Mouse (Mus musculus) ES-E14 (cell line): Measurements from ENCODE around the gene AC129217.1.

ENCODE experiments used
- CHD2 ChIP-seq: IDR thresholded peaks from 2 replicates; pipeline ENCODE4 v1.6.1; 2014; ENCODE audit warnings: mild to moderate bottlenecking, low read depth, low read length, inconsistent platforms
- HCFC1 ChIP-seq: IDR thresholded peaks from 2 replicates; pipeline ENCODE4 v1.6.1; 2012; ENCODE audit warnings: low read length, inconsistent platforms, borderline replicate concordance; ENCODE audit not compliant: insufficient read depth
- MAFK ChIP-seq: IDR thresholded peaks from 2 replicates; pipeline ENCODE4 v1.6.1; 2014; ENCODE audit warnings: mild to moderate bottlenecking, low read depth, low read length, inconsistent platforms; ENCODE audit not compliant: insufficient read depth
- ZC3H11A ChIP-seq: IDR thresholded peaks from 2 replicates; pipeline ENCODE4 v1.6.1; 2012; ENCODE audit warnings: low read depth, mild to moderate bottlenecking, inconsistent platforms, low read length, borderline replicate concordance
- ZNF384 ChIP-seq: IDR thresholded peaks from 2 replicates; pipeline ENCODE4 v1.6.1; 2012; ENCODE audit warnings: low read depth, low read length, inconsistent platforms

DNA sequence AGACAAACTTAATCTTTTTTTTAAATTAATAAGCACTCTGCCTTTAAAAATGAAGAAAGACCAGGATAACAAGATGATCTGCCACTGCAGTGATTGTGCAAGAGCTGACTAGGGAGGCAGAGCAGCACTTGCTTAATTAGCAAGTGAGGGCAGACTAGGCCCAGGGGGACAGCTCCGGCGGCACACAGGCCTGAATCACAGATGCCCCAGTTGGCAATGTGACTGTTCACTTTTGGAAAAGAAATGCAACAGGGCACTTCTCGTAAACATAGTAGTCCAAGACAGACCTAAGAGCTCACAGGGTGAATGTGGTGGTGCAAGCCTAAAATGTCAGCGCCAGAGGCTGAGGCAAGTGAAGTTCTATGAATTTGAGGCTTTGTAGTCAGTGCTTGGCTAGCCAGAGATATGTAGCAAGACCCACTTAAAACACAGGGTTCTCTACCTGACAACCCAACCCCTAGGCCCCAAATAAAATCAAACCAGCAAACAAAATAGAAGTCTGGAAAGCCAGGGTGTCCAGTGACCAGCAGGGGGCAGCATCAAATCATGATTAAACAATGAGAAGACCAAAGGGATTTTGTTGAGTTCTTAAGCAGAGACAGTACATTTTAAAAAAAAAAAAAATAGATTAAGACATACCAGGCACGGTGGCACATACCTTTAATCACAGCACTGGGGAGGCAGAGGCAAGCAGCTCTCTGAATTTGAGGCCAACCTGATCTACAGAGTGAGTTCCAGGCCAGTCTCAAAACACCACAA is 15.0 kb downstream of the AC129217.1 start:
- TF ChIP-seq ZNF384 (peak; percentile 71), ZC3H11A (no peak), MAFK (no peak), CHD2 (no peak), HCFC1 (no peak)
